In genomic region chr4:57788709-57789108, GRCm38 (mm10) we compare ENCODE assay signal across 10 mouse cellular contexts.
DNase-seq lines count a peak whose midpoint lies in the region; ATAC-seq lines count a peak whose summit lies in the region.
"Had no signal": no experiment of that assay in that cellular context is flagged by ENCODE, and none has a peak within 500 bp of the region (broad histone marks: within the 10 kb centered on the region; RNA-seq: fewer than 3 reads in every experiment).

No protein-coding gene starts in this region.

- no peak for DNase-seq in heart, adult 9 months (ENCODE audit: low spot score in 2 of 2)
- DNase-seq in 3134 (ENCODE audit: extremely low read depth, insufficient read length, low spot score) (peak; percentile 36), NIH3T3 (ENCODE audit: low read depth) (peak; percentile 39)
- no peak for DNase-seq in ovary, postnatal 36 days (ENCODE audit: low spot score)
- DNase-seq in forebrain, embryonic 11.5 days (ENCODE audit: low spot score) = no peak
- DNase-seq: embryo, embryonic 11 days; retina, postnatal 1 day had no signal

- peaks cover 30% of the 10 kb centered on the region for H3K4me1 ChIP-seq in heart, embryonic 11.5 days (ENCODE audit: control insufficient read depth, insufficient read depth, low read length)
- H3K4me1 ChIP-seq in forebrain, embryonic 11.5 days (replicated peaks; ENCODE audit: control insufficient read depth, insufficient read depth, low read length) = no peaks in the 10 kb centered on the region

- no peak overlapping the region for H3K9ac ChIP-seq in heart, embryonic 11.5 days (ENCODE audit: low read depth, low read length)
- no peak overlapping the region for H3K9ac ChIP-seq in forebrain, embryonic 11.5 days (ENCODE audit: low read length)

- no peak overlapping the region for H3K4me3 ChIP-seq in heart, embryonic 11.5 days (ENCODE audit: low read depth, low read length)
- H3K4me3 ChIP-seq in forebrain, embryonic 11.5 days (ENCODE audit: low read depth, low read length) = no peak overlapping the region

- no peaks in the 10 kb centered on the region for H3K36me3 ChIP-seq in heart, embryonic 11.5 days (ENCODE audit: control insufficient read depth, insufficient read depth, low read length)
- H3K36me3 ChIP-seq in forebrain, embryonic 11.5 days (ENCODE audit: control insufficient read depth, insufficient read depth, low read length) = no peaks in the 10 kb centered on the region

- peak overlapping the region; percentile 57; the same call in 1 of the 2 replicates for H3K27ac ChIP-seq in heart, embryonic 11.5 days (ENCODE audit: low read depth, low read length)
- H3K27ac ChIP-seq in forebrain, embryonic 11.5 days (ENCODE audit: low read depth, low read length) = no peak overlapping the region

- H3K27me3 ChIP-seq in heart, embryonic 11.5 days (ENCODE audit: control insufficient read depth, insufficient read depth, low read length) = no peaks in the 10 kb centered on the region
- peaks cover 4% of the 10 kb centered on the region for H3K27me3 ChIP-seq in forebrain, embryonic 11.5 days (ENCODE audit: control insufficient read depth, insufficient read depth, low read length)

- H3K9me3 ChIP-seq in heart, embryonic 11.5 days (replicated peaks; ENCODE audit: control insufficient read depth, low read length) = no peaks in the 10 kb centered on the region
- H3K9me3 ChIP-seq in forebrain, embryonic 11.5 days (ENCODE audit: control insufficient read depth, low read length) = no peaks in the 10 kb centered on the region

- ATAC-seq in heart, embryonic 11.5 days (replicated peaks; ENCODE audit: insufficient number of reproducible peaks, low FRiP score, low TSS enrichment) = no peak
- peak; percentile 79 for ATAC-seq in megakaryocyte progenitor cell, adult 5-6 weeks (replicated peaks; ENCODE audit: poor library complexity)
- no peak for ATAC-seq in granulocyte monocyte progenitor cell, adult 5-6 weeks (replicated peaks; ENCODE audit: poor library complexity, severe bottlenecking)
- ATAC-seq in forebrain, embryonic 11.5 days (replicated peaks; ENCODE audit: low FRiP score) = no peak

- H3K4me2 ChIP-seq in heart, embryonic 11.5 days = no peak overlapping the region
- H3K4me2 ChIP-seq in forebrain, embryonic 11.5 days (ENCODE audit: low read depth, low read length, severe bottlenecking) = no peak overlapping the region

- WGBS in heart, embryonic 11.5 days (ENCODE audit: insufficient replicate concordance) = 42% methylated on average over 5 of the region's 5 CpGs
- WGBS in forebrain, embryonic 11.5 days = 54% methylated on average over 5 of the region's 5 CpGs

Comparison
In these comparisons a context has a peak if more than half of its experiments do, and no peak if none do; other contexts are left out.
1. DNase-seq: peak in 3134 (single experiment) and NIH3T3 (single experiment); none in heart, adult 9 months (0 of 2), ovary, postnatal 36 days (single experiment) and forebrain, embryonic 11.5 days (single experiment).